Mouse (Mus musculus) gastrocnemius, adult 2 months (tissue): ENCODE measurements around the gene Cgn. TPM values are rescaled to one million over a fixed set of nuclear protein-coding genes. Genes with fewer than 3 reads are reported as not detected.
A peak's percentile ranks its signal among the peaks of the same experiment; 100 is the strongest.

ENCODE experiments used
- DNase-seq: peaks from one replicate; pipeline ENCODE4 v3.0.0; 2022
- H3K27ac ChIP-seq: fragments of 200-600 bp; 2 replicates; pipeline ENCODE4 v1.8.1; 2022; ENCODE audit warnings: mild to moderate bottlenecking
- H3K4me3 ChIP-seq: fragments of 200-600 bp; 2 replicates; pipeline ENCODE4 v1.8.1; 2022; ENCODE audit warnings: mild to moderate bottlenecking, moderate library complexity
- CTCF ChIP-seq: fragments of 200-600 bp; IDR thresholded peaks from 2 replicates; pipeline ENCODE4 v1.8.1; 2022; ENCODE audit warnings: antibody characterized with exemption, mild to moderate bottlenecking, moderate library complexity
- intact Hi-C: fragments of 180-260 bp; cut with DNase I; formaldehyde crosslinking; loops from one replicate; pipeline ENCODE4 v1.15.1; 2025
- long read RNA-seq, 2 experiments: library from polyadenylated mRNA; stranded (forward); transcript quantifications; one replicate each; pipeline ENCODE4 v2.0.0; 2021
- total RNA-seq, 2 experiments: library from RNA; stranded (reverse); gene quantifications; 2 replicates each; pipeline ENCODE4 v1.2.3; 2021

The Cgn gene
- total RNA-seq: under 1 TPM in 1 of 2 experiments, not detected in 1; 0.08 TPM
- long read RNA-seq, experiment 1: 0 reads
- long read RNA-seq, experiment 2: 0 reads

GRCm38 (mm10) chr3:94786367-94786835 lies at the start of gene Cgn:
Cgn (minus strand) TSS chr3:94786492.
- Histone ChIP-seq H3K27ac (peak within 1 kb of the TSS; percentile 35; the same call in 1 of the 2 replicates), H3K4me3 (peak within 1 kb of the TSS; percentile 75)
- intact Hi-C loops: no loop called here
- no peak for TF ChIP-seq CTCF
- DNase-seq: peak; percentile 92

DNA sequence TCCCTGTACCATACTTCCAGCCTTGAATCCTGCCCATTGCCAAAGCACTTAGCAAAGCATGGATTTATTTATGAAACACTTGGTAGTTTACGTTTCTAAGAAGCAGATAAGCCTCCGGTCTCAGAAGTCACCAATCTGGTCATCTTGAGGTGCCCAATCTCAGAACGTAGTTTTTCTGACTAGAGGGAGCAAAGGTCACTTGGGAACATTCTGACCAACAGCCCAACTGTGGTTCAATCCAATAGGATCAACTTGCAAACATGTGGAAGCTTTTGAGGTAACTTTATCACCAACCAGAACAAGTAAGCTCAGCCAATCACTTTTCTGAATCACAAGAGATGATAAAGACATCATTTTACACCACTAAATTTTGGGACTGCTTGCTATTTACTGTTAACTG lies 49.1 kb upstream of the Cgn start:
- no peak overlapping the region for H3K4me3 ChIP-seq
- TF ChIP-seq CTCF: no peak
- DNase-seq: no peak
- intact Hi-C loops: no loop called here
- H3K27ac ChIP-seq: no peak overlapping the region

GRCm38 (mm10) chr3:94833358-94833757 lies 47.1 kb upstream of the Cgn start:
- Histone ChIP-seq H3K4me3 (no peak overlapping the region), H3K27ac (no peak overlapping the region)
- intact Hi-C loops: no loop called here
- 0 out of 2 replicates have a peak, but pooled peaks have one; percentile 6 for TF ChIP-seq CTCF
- DNase-seq: no peak

- no peak for DNase-seq
- no peak overlapping the region for H3K27ac ChIP-seq
- intact Hi-C loops: no loop called here
- TF ChIP-seq CTCF: no peak
- no peak overlapping the region for H3K4me3 ChIP-seq
These were observed 46.4 kb upstream of the Cgn start for GRCm38 (mm10) chr3:94832701-94833100.

- Histone ChIP-seq H3K27ac (no peak overlapping the region), H3K4me3 (no peak overlapping the region)
- TF ChIP-seq CTCF: no peak
- DNase-seq: no peak
- intact Hi-C loops: no loop called here
These were observed 45.8 kb upstream of the Cgn start for GRCm38 (mm10) chr3:94832100-94832499.

DNA sequence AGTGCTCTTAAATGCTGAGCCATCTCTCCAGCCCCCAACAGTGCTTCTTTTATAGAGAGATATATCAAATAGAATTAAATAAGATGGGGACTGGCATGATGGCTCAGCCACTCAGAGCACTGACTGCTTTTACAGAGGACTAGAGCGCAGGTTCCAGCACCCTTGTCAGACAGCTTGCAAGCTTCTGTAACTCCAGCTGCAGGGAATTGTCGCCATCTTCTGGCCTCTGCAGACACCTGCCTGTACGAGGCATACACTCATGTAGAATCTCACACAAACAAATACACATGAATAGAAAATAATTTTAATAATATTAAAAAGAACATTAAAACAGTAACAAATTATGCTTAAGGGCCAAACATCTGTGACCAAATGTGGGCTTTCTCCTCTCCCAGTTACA lies 37.8 kb upstream of the Cgn start:
- Histone ChIP-seq H3K27ac (no peak overlapping the region), H3K4me3 (no peak overlapping the region)
- TF ChIP-seq CTCF: peak; percentile 8; the same call in 1 of the 2 replicates
- DNase-seq: no peak
- intact Hi-C loops: no loop called here

DNA sequence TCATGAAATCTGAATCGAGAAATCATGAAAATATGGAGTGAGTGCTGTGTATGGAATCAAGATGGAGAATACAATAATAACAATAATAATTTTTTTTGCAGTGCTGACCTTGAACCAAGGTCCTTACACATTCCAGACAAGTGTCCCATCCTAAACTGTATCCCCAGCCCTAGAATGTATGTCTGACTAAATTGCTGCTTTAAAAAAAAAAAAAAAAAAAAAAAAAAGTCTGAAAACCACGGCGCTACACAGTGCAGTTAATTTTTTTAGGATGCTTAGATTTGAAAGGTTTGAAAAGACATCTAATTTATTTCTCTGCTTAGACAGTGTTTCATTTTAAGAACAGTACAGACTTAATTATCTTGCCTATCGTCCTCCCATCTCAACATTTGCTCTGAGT lies 35.8 kb upstream of the Cgn start:
- no peak for TF ChIP-seq CTCF
- DNase-seq: no peak
- H3K4me3 ChIP-seq: peak overlapping the region; percentile 86
- intact Hi-C loops: no loop called here
- no peak overlapping the region for H3K27ac ChIP-seq

DNA sequence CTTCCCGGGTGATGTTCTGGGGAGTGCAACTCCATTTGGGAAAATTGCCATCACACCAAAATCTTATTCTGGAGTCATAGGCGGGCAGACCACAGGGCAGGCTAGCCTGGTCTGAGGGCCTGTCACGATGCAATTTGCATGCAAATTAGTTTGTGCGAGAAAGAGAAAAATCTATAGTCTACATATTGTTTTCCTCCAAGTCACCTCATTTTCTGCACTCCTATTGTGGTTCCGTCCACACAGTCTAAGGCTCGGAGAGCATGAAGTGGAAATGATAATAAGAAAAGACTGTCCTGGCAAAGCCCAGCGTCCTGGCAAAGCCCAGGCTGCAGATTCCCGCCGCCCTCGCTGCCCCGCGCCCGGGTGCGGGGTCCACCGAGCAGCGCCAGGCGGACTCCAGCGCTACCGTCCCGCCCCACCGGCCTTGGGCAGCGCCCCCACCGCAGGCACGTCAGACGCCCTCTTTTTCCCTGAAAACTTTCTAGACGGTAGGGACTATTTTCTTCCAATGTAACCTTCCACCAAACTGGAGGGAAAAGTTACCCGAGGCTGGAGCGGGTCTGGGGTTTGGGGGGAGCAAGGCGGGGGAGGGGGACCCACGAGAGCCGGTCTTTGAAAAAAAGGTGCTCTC lies 34.8 kb upstream of the Cgn start:
- peak overlapping the region; percentile 85 for H3K27ac ChIP-seq
- peak; percentile 57 for DNase-seq
- peak overlapping the region; percentile 86 for H3K4me3 ChIP-seq
- TF ChIP-seq CTCF: no peak
- intact Hi-C loops: loop anchor here (1.0 kb wide), 1 partner anchor 16 kb away; the partner anchor contains the start of gene Pogz

DNA sequence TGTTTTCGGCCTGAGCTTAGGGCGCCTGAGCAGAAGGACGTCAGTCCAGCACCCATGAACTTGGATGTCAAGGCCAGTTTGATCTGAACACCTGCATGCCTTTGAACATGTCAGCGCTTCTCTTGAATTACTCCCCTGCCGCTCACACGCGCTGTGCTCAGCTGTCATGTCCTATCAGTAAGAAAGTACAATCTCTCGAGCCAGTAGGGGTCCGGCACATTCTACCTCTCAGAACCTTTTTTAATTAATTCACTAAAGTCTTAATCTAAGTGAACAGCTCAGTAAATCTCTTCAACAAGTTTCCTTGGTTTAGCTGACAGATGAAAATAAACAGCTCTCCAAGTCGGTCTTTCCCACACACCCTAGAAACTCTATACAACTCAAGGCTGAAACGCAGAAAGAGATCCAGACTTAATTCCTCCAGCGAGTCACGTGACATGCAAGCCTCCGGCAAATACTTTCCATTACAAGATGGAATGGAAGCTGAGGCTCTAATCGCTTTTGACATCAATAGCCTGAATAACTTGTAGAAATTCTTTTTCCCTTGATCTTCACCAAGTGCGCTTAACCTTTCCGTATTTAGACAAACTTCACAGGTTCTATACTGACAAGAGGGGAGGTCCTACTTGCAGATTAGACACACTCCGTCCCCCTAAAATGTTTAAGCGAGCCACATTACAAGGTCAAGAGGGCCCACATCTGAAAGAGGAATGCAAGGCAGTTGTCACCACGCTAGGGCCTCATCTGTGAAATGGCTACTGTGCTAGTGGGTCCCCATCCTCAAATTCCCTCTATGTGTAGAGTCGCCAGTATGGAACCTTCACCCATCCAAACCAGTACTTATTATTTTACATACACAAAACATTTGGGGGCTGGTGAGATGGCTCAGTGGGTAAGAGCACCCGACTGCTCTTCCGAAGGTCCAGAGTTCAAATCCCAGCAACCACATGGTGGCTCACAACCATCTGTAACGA lies 33.4 kb upstream of the Cgn start:
- TF ChIP-seq CTCF: no peak
- Histone ChIP-seq H3K27ac (no peak overlapping the region), H3K4me3 (no peak overlapping the region)
- no peak for DNase-seq
- intact Hi-C loops: no loop called here

- no peak for DNase-seq
- Histone ChIP-seq H3K4me3 (no peak overlapping the region), H3K27ac (no peak overlapping the region)
- intact Hi-C loops: no loop called here
- TF ChIP-seq CTCF: no peak
These were observed 31.4 kb upstream of the Cgn start for GRCm38 (mm10) chr3:94817731-94818130.

GRCm38 (mm10) chr3:94815603-94816002 lies 29.3 kb upstream of the Cgn start:
- intact Hi-C loops: no loop called here
- no peak overlapping the region for H3K4me3 ChIP-seq
- TF ChIP-seq CTCF: no peak
- no peak for DNase-seq
- no peak overlapping the region for H3K27ac ChIP-seq

DNA sequence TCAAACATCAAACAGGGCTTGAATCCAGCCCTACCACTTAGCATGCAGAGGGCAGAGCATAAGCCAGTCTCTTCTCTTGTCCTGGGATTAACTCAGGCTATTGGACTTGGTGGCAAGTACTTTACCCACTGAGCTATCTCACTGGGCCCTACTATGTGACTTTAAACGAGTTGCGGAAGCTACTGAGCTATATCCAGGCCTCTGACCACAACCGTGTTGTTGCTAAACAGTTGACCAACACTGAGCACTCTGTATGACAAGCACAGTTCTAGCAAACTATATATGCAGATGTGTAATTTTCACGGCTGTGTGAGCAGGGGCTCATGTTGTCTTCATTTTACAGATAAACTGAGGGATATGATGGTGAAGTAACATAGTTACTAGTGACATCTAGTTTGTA lies 28.4 kb upstream of the Cgn start:
- intact Hi-C loops: loop anchor here (5.0 kb wide), 1 partner anchor 33 kb away; no protein-coding TSS in a partner anchor
- no peak overlapping the region for H3K4me3 ChIP-seq
- no peak for DNase-seq
- no peak for TF ChIP-seq CTCF
- no peak overlapping the region for H3K27ac ChIP-seq

DNA sequence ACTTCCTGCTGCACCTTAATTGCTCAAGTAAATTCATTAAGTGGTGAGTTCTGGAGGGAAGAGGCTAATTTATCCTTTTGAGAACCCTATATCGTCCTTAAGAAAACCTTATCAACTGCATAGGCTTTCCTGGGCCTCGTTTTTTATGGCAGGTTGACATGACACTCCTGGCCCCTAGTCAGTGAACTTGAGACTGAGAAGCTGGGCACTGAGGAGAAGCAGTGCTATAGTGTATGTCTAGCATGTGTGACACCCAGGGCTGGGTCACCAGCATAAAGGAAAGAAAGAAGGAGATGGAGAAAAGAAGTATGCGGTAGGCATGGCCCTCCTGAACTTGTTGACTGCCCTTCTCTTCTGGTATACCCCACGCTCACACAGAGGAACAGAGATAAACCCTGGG lies 27.8 kb upstream of the Cgn start:
- no peak overlapping the region for H3K27ac ChIP-seq
- no peak overlapping the region for H3K4me3 ChIP-seq
- no peak for DNase-seq
- no peak for TF ChIP-seq CTCF
- intact Hi-C loops: loop anchor here (5.0 kb wide), 1 partner anchor 33 kb away; no protein-coding TSS in a partner anchor
